Mouse (Mus musculus): Measurements from ENCODE around the gene Pip5k1a. TPM values are rescaled to one million over a fixed set of nuclear protein-coding genes. Genes with fewer than 3 reads are reported as not detected.
"Not testable (repeated sequence)": the region's sequence is repeated elsewhere in the genome, so short reads cannot be mapped to it uniquely, and the experiment has no call there.

Gene Pip5k1a
- polyA plus RNA-seq, 1 experiment from 2014 or later: 14.2 TPM

GRCm38 (mm10) chr3:95139586-95140288, 33.0 kb upstream of the Pip5k1a start:
- Histone ChIP-seq H3K9ac (ENCODE audit: low read length) (no peak overlapping the region), H3K4me2 (ENCODE audit: low read length) (no peak overlapping the region), H3K36me3 (ENCODE audit: control insufficient read depth, insufficient read depth, low read length) (peaks cover 19% of the 10 kb centered on the region), H3K27me3 (replicated peaks; ENCODE audit: control insufficient read depth, insufficient read depth, low read length) (no peaks in the 10 kb centered on the region), H3K27ac (ENCODE audit: low read depth, low read length) (no peak overlapping the region), H3K4me3 (ENCODE audit: low read depth, low read length) (no peak overlapping the region), H3K9me3 (replicated peaks; ENCODE audit: control insufficient read depth, low read length) (no peaks in the 10 kb centered on the region), H3K4me1 (ENCODE audit: control insufficient read depth, insufficient read depth, low read length) (0 out of 2 replicates have a peak, but pooled peaks cover 5% of the 10 kb centered on the region)
- 82% methylated on average over 25 of the region's 25 CpGs for WGBS
- no peak for ATAC-seq
- DNase-seq (ENCODE audit: low spot score): no peak

- no peak overlapping the region for H3K27ac ChIP-seq (ENCODE audit: low read depth, low read length)
- 87% methylated on average over 3 of the region's 3 CpGs for WGBS
- H3K36me3 ChIP-seq (ENCODE audit: control insufficient read depth, insufficient read depth, low read length): peaks cover 24% of the 10 kb centered on the region
- H3K9me3 ChIP-seq (replicated peaks; ENCODE audit: control insufficient read depth, low read length): no peaks in the 10 kb centered on the region
- no peak for DNase-seq (ENCODE audit: low spot score)
- no peak overlapping the region for H3K4me2 ChIP-seq (ENCODE audit: low read length)
- no peak for ATAC-seq
- peaks cover 11% of the 10 kb centered on the region for H3K4me1 ChIP-seq (ENCODE audit: control insufficient read depth, insufficient read depth, low read length)
- no peak overlapping the region for H3K4me3 ChIP-seq (ENCODE audit: low read depth, low read length)
- H3K9ac ChIP-seq (ENCODE audit: low read length): no peak overlapping the region
- H3K27me3 ChIP-seq (replicated peaks; ENCODE audit: control insufficient read depth, insufficient read depth, low read length): no peaks in the 10 kb centered on the region
Measured at GRCm38 (mm10) chr3:95136336-95136735, 29.6 kb upstream of the Pip5k1a start.

GRCm38 (mm10) chr3:95135433-95136052, 28.8 kb upstream of the Pip5k1a start:
- 93% methylated on average over 7 of the region's 7 CpGs for WGBS
- H3K27ac ChIP-seq (ENCODE audit: low read depth, low read length): no peak overlapping the region

GRCm38 (mm10) chr3:95135023-95135422, 28.3 kb upstream of the Pip5k1a start:
- WGBS: 31% methylated on average over 6 of the region's 6 CpGs
- Histone ChIP-seq H3K4me1 (ENCODE audit: control insufficient read depth, insufficient read depth, low read length) (peaks cover 11% of the 10 kb centered on the region), H3K27me3 (replicated peaks; ENCODE audit: control insufficient read depth, insufficient read depth, low read length) (no peaks in the 10 kb centered on the region), H3K4me3 (ENCODE audit: low read depth, low read length) (peak overlapping the region; percentile 24), H3K4me2 (ENCODE audit: low read length) (peak overlapping the region; percentile 34), H3K27ac (ENCODE audit: low read depth, low read length) (no peak overlapping the region), H3K36me3 (ENCODE audit: control insufficient read depth, insufficient read depth, low read length) (peaks cover 19% of the 10 kb centered on the region), H3K9me3 (replicated peaks; ENCODE audit: control insufficient read depth, low read length) (no peaks in the 10 kb centered on the region), H3K9ac (ENCODE audit: low read length) (no peak overlapping the region)
- ATAC-seq (no peak), DNase-seq (ENCODE audit: low spot score) (peak; percentile 16)

More at GRCm38 (mm10) chr3:95135433-95136052, 28.8 kb upstream of the Pip5k1a start:
- Histone ChIP-seq H3K9ac (ENCODE audit: low read length) (no peak overlapping the region), H3K9me3 (replicated peaks; ENCODE audit: control insufficient read depth, low read length) (no peaks in the 10 kb centered on the region), H3K36me3 (ENCODE audit: control insufficient read depth, insufficient read depth, low read length) (peaks cover 21% of the 10 kb centered on the region), H3K27me3 (replicated peaks; ENCODE audit: control insufficient read depth, insufficient read depth, low read length) (no peaks in the 10 kb centered on the region), H3K4me2 (ENCODE audit: low read length) (peak overlapping the region; percentile 34; the same call in 1 of the 2 replicates), H3K4me1 (ENCODE audit: control insufficient read depth, insufficient read depth, low read length) (peaks cover 11% of the 10 kb centered on the region), H3K4me3 (ENCODE audit: low read depth, low read length) (no peak overlapping the region)
- ATAC-seq: no peak
- no peak for DNase-seq (ENCODE audit: low spot score)

DNA sequence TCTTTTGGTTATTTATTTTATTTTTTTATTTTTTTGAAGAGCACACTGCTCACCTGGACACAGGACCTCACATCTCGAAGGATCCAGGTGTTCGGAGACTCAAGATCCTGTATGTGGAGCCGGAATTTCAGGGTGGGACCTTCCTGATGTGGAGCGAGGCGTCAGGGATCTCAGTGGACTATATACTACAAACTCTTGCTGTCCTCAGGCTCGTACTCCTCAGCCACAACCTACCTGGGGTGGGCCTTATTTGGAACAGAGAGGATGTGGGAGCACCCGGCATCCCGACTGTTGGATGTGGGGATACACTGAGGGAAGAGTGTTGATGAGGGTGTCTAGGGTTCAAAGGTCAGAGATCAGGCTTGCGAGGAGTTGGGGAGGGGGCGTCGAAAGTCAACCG, 27.4 kb upstream of the Pip5k1a start:
- H3K27me3 ChIP-seq (replicated peaks; ENCODE audit: control insufficient read depth, insufficient read depth, low read length); DNase-seq (ENCODE audit: low spot score); H3K9ac ChIP-seq (ENCODE audit: low read length); H3K9me3 ChIP-seq (replicated peaks; ENCODE audit: control insufficient read depth, low read length); H3K4me2 ChIP-seq (ENCODE audit: low read length); H3K27ac ChIP-seq (ENCODE audit: low read depth, low read length): not testable (repeated sequence)
- H3K4me3 ChIP-seq (ENCODE audit: low read depth, low read length): peak overlapping the region; percentile 43
- no CpG with 5 or more reads among the region's 12 CpGs for WGBS
- H3K4me1 ChIP-seq (ENCODE audit: control insufficient read depth, insufficient read depth, low read length): peaks cover 11% of the 10 kb centered on the region
- H3K36me3 ChIP-seq (ENCODE audit: control insufficient read depth, insufficient read depth, low read length): peaks cover 22% of the 10 kb centered on the region
- ATAC-seq: peak; percentile 60

- H3K36me3 ChIP-seq (ENCODE audit: control insufficient read depth, insufficient read depth, low read length): peaks cover 26% of the 10 kb centered on the region
- H3K27ac ChIP-seq (ENCODE audit: low read depth, low read length): peak within 1 kb of the TSS; percentile 35; the same call in 1 of the 2 replicates
- ATAC-seq (peak; percentile 96), DNase-seq (ENCODE audit: low spot score) (peak; percentile 98)
- H3K4me1 ChIP-seq (ENCODE audit: control insufficient read depth, insufficient read depth, low read length): peaks cover 11% of the 10 kb centered on the region
- H3K4me2 ChIP-seq (ENCODE audit: low read length): peak within 1 kb of the TSS; percentile 64
- peak within 1 kb of the TSS; percentile 43 for H3K4me3 ChIP-seq (ENCODE audit: low read depth, low read length)
- WGBS: under 1% methylated on average over 20 of the region's 20 CpGs
- H3K9me3 ChIP-seq (replicated peaks; ENCODE audit: control insufficient read depth, low read length): no peaks in the 10 kb centered on the region
- H3K27me3 ChIP-seq (replicated peaks; ENCODE audit: control insufficient read depth, insufficient read depth, low read length): no peaks in the 10 kb centered on the region
- H3K9ac ChIP-seq (ENCODE audit: low read length): peak within 1 kb of the TSS; percentile 58
Measured at GRCm38 (mm10) chr3:95133680-95134101, 27.0 kb upstream of the Pip5k1a start, which contains the start of the genes Scnm1 and Lysmd1. Gene Scnm1, minus strand, starts transcription at chr3:95134011. Gene Lysmd1, plus strand, starts transcription at chr3:95134088.

DNA sequence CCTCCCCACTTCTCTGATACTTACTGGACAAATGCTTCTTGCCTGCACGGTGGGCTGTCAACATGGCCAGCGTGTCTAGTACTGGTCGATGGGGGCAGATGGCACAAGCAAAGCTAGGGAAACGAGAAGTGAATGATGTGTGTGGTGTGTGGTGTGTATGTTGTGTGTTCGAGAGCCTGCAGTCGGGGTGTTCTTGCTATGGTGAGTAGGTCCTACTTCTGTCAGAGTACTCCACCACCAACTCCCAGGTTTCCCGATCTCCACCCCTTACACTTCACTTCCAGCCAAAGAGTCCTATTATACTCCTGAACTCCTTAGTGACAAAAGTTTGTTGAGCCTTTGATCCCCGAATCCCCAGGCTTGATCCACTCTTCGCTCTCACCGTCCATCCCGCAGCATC, 26.4 kb upstream of the Pip5k1a start:
- 60% methylated on average over 11 of the region's 11 CpGs for WGBS
- peaks cover 27% of the 10 kb centered on the region for H3K36me3 ChIP-seq (ENCODE audit: control insufficient read depth, insufficient read depth, low read length)
- peak overlapping the region; percentile 58 for H3K9ac ChIP-seq (ENCODE audit: low read length)
- DNase-seq (ENCODE audit: low spot score): no peak
- peak overlapping the region; percentile 64 for H3K4me2 ChIP-seq (ENCODE audit: low read length)
- no peak overlapping the region; the same call in 1 of the 2 replicates for H3K27ac ChIP-seq (ENCODE audit: low read depth, low read length)
- peak overlapping the region; percentile 43 for H3K4me3 ChIP-seq (ENCODE audit: low read depth, low read length)
- H3K4me1 ChIP-seq (ENCODE audit: control insufficient read depth, insufficient read depth, low read length): peaks cover 11% of the 10 kb centered on the region
- H3K27me3 ChIP-seq (replicated peaks; ENCODE audit: control insufficient read depth, insufficient read depth, low read length): no peaks in the 10 kb centered on the region
- ATAC-seq: peak; percentile 18
- no peaks in the 10 kb centered on the region for H3K9me3 ChIP-seq (replicated peaks; ENCODE audit: control insufficient read depth, low read length)

- H3K27me3 ChIP-seq (replicated peaks; ENCODE audit: control insufficient read depth, insufficient read depth, low read length): not testable (repeated sequence)
- 82% methylated on average over 2 of the region's 2 CpGs for WGBS
Measured at GRCm38 (mm10) chr3:95132389-95132788, 25.7 kb upstream of the Pip5k1a start.

GRCm38 (mm10) chr3:95130081-95130480, 23.4 kb upstream of the Pip5k1a start:
- Histone ChIP-seq H3K27me3 (replicated peaks; ENCODE audit: control insufficient read depth, insufficient read depth, low read length) (no peaks in the 10 kb centered on the region), H3K9ac (ENCODE audit: low read length) (no peak overlapping the region), H3K4me1 (ENCODE audit: control insufficient read depth, insufficient read depth, low read length) (peaks cover 6% of the 10 kb centered on the region), H3K4me2 (ENCODE audit: low read length) (no peak overlapping the region), H3K36me3 (ENCODE audit: control insufficient read depth, insufficient read depth, low read length) (peaks cover 24% of the 10 kb centered on the region), H3K9me3 (replicated peaks; ENCODE audit: control insufficient read depth, low read length) (no peaks in the 10 kb centered on the region), H3K4me3 (ENCODE audit: low read depth, low read length) (no peak overlapping the region), H3K27ac (ENCODE audit: low read depth, low read length) (no peak overlapping the region)
- no peak for DNase-seq (ENCODE audit: low spot score)
- 88% methylated on average over 5 of the region's 5 CpGs for WGBS
- ATAC-seq: no peak

More at GRCm38 (mm10) chr3:95132389-95132788, 25.7 kb upstream of the Pip5k1a start:
- H3K9ac ChIP-seq (ENCODE audit: low read length); H3K9me3 ChIP-seq (replicated peaks; ENCODE audit: control insufficient read depth, low read length); H3K4me2 ChIP-seq (ENCODE audit: low read length); ATAC-seq; DNase-seq (ENCODE audit: low spot score); H3K27ac ChIP-seq (ENCODE audit: low read depth, low read length): not testable (repeated sequence)
- H3K36me3 ChIP-seq (ENCODE audit: control insufficient read depth, insufficient read depth, low read length): peaks cover 24% of the 10 kb centered on the region
- peaks cover 11% of the 10 kb centered on the region for H3K4me1 ChIP-seq (ENCODE audit: control insufficient read depth, insufficient read depth, low read length)
- peak overlapping the region; percentile 43; the same call in 1 of the 2 replicates for H3K4me3 ChIP-seq (ENCODE audit: low read depth, low read length)

Measured in forebrain, embryonic 14.5 days (tissue).